In genomic region chr15:12349840-12350239, GRCm38 (mm10) we compare ENCODE assay signal across 14 mouse cellular contexts. TPM values are rescaled to one million over a fixed set of nuclear protein-coding genes. Genes with fewer than 3 reads are reported as not detected.
"Had no signal": no experiment of that assay in that cellular context is flagged by ENCODE, and none has a peak within 500 bp of the region (broad histone marks: within the 10 kb centered on the region; RNA-seq: fewer than 3 reads in every experiment).

No protein-coding gene starts in this region.

- ATAC-seq: lung, postnatal 0 days had no signal

- DNase-seq: kidney, adult 8-10 months; kidney, postnatal 10 days; kidney, postnatal 36 days; layer of hippocampus, postnatal 36 days; liver, embryonic 13.5 days; lung, embryonic 14.5 days; midbrain, embryonic 14.5 days; right cerebral cortex, adult 18-20 months; right cerebral cortex, postnatal 25 days; spleen, adult 18-20 months; thymus, adult 18-20 months; thymus, postnatal 36 days had no signal

RNA-seq across cellular contexts. Expression of gene 1810049J17Rik, which starts 28.1 kb away (rescaled TPM):
- total RNA-seq: liver, adult 2 months had no signal
